Mouse (Mus musculus): ENCODE data around the gene Cblb.

Cblb gene

DNA sequence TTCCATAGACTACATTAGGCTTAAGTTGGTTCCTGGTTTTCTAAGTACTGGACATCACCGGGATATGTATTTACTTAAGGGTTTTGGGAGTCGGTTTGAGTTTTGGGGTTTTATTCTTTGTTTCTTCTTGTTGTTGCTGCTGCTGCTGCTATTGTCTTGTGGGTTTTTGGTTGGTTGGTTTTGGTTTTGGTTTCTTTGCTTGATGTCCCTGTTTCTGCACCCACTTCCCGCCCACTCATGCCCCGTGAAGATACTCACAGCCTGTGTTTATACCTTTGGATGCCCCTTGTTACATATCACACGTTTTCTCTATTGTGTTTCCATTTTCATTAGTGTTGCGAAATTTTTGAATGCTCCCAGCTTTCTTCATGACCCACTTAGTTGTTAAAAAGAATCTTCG is 169.1 kb downstream of the Cblb start:
- no peak for DNase-seq (ENCODE audit: low spot score)

DNA sequence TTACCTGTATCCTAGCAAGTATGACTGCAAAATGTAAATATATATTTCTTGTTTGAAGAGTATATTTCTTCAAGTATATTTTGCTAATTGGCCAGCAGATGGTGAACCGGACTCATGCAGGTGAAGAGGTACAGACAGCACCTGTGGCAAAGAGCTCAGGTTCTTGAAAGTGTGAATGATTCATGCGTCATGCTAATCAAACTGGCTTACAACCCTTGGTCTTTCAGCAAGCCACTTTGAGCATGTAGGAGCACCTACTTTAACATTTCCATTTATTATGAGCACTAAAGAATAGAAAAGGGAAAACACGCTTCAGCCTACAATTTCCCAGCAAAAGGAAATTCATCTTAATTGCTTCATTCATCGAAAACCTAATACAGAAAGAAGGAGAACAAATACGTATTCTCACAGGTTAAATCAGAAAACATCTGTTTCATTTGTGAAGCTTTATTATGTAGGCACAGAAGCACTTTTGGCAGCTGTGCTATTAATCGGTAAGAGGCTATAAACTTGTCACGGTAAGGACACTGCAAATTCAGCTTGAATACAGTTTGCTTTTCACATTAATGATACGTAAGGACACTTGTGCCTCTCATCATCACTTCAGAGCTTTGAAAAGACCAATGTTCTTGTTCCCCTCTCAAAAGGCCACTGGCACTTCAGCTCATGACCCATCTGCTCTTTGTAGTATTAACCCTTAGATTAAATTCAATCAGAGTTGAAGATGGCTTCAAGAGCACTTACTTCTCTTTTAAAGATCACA is 180.0 kb downstream of the Cblb start:
- no peak for DNase-seq (ENCODE audit: low spot score)

GRCm38 (mm10) chr16:52219069-52219468 is 188.0 kb downstream of the Cblb start:
- DNase-seq (ENCODE audit: low spot score): peak; percentile 60

GRCm38 (mm10) chr16:52222896-52223295 is 191.9 kb downstream of the Cblb start:
- no peak for DNase-seq (ENCODE audit: low spot score)

DNA sequence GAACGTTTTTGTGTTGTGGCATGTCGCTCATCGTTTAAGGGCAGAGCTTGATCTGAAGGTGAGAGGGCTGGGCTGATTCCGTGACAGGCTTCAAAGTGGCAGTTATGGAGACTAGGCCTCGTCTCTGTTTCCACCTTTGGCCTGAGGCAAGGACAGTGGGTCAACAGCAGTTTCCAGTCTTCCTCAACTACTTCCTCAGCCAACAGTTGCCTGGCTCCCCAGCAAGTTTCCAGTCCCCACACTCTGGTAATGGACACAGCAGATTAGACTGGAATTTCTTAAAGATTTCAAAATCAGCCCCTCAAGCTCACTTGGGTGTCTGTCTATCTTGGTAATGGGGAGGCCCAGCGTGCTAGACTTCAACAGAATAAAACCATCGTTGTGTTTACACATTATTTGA is 198.4 kb downstream of the Cblb start:
- no peak for DNase-seq (ENCODE audit: low spot score)

- DNase-seq (ENCODE audit: low spot score): no peak
Measured at GRCm38 (mm10) chr16:52229930-52230329, 198.9 kb downstream of the Cblb start.

DNA sequence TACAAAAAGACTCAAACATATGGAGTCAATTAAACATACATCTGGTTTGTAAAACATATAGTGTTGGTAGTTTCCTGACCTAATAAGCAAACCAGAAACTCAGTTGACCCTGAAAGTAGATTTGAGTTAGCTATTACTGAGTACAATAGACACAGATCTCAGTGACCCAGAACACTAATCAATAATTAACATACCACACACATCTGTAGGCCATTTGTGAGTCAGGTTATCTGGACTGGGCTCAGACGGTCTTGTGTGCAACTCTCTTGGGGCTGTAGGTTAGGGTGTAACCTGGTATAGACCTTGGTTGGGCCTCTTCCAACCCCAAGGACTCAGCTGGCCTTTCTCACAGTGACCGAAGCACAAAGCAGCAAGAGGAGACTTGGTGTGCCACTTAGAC is 211.1 kb downstream of the Cblb start:
- no peak for DNase-seq (ENCODE audit: low spot score)

- no peak for DNase-seq (ENCODE audit: low spot score)
Measured at GRCm38 (mm10) chr16:52243421-52243973, 212.5 kb downstream of the Cblb start.

DNA sequence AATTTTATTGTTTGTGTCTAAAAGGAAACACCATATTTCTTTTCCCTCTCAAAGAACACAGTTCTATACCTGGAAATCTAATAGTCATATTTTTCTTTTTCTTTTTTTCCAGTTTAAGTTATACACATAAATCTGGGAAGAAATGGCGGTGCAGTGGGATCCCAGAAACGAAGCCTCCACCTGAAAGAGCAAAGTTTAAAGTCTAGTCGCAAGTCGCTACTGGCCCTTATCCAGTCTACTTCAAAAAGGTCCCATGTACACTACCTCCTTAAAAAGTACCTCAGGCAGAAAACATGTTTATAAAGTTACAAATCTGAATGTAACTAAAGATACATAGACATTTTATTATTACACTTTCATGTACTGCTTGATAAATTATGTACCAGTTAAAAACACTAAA is 219.2 kb downstream of the Cblb start:
- no peak for DNase-seq (ENCODE audit: low spot score)

GRCm38 (mm10) chr16:52250935-52251334 is 219.9 kb downstream of the Cblb start:
- no peak for DNase-seq (ENCODE audit: low spot score)

Measured in retina, embryonic 14.5 days (tissue).